Mouse (Mus musculus) lung, postnatal 0 days (tissue): ENCODE measurements around the gene 2900026A02Rik. TPM values are rescaled to one million over a fixed set of nuclear protein-coding genes. Genes with fewer than 3 reads are reported as not detected.

Experiments
- ATAC-seq: fragments of 200-750 bp; cut with Nextera tagmentation; 2 replicates; pipeline ENCODE4 v1.8.0; 2017; ENCODE audit warnings: moderate library complexity
- DNase-seq: peaks from one replicate; pipeline ENCODE4 v3.0.0-alpha.2; 2016; ENCODE audit warnings: low spot score
- H3K27ac ChIP-seq: fragments of 300-500 bp; sonication (generic); 2 replicates; pipeline ENCODE4 v1.5.1; 2014; ENCODE audit warnings: antibody characterized with exemption, mild to moderate bottlenecking, low read length, mixed read lengths
- H3K27me3 ChIP-seq: fragments of 300-500 bp; sonication (generic); replicated peaks from 2 replicates; pipeline ENCODE4 v1.6.1; 2014; ENCODE audit warnings: low read length, mixed read lengths; ENCODE audit not compliant: insufficient read depth
- H3K36me3 ChIP-seq: fragments of 300-500 bp; sonication (generic); 2 replicates; pipeline ENCODE4 v1.6.1; 2014; ENCODE audit warnings: low read length, mixed read lengths; ENCODE audit not compliant: insufficient read depth
- H3K4me1 ChIP-seq: fragments of 300-500 bp; sonication (generic); 2 replicates; pipeline ENCODE4 v1.6.1; 2014; ENCODE audit warnings: antibody characterized with exemption, low read depth, low read length, mixed read lengths; ENCODE audit not compliant: insufficient read depth
- H3K4me2 ChIP-seq: fragments of 300-500 bp; sonication (generic); replicated peaks from 2 replicates; pipeline ENCODE4 v1.6.1; 2014; ENCODE audit warnings: low read depth, mild to moderate bottlenecking, low read length, moderate library complexity, mixed read lengths
- H3K4me3 ChIP-seq: fragments of 300-500 bp; sonication (generic); 2 replicates; pipeline ENCODE4 v1.5.1; 2014; ENCODE audit warnings: low read depth, low read length
- H3K9ac ChIP-seq: fragments of 300-500 bp; sonication (generic); replicated peaks from 2 replicates; pipeline ENCODE4 v1.6.1; 2014; ENCODE audit warnings: low read depth, mild to moderate bottlenecking
- H3K9me3 ChIP-seq: fragments of 300-500 bp; sonication (generic); 2 replicates; pipeline ENCODE4 v1.6.1; 2016; ENCODE audit warnings: low read length, mixed read lengths
- CTCF ChIP-seq: IDR thresholded peaks from 2 replicates; pipeline ENCODE4 v1.5.1; 2016; ENCODE audit warnings: antibody characterized with exemption, mild to moderate bottlenecking
- EP300 ChIP-seq: IDR thresholded peaks from 2 replicates; pipeline ENCODE4 v1.6.1; 2016; ENCODE audit warnings: antibody characterized with exemption, mild to moderate bottlenecking, control low read depth
- WGBS: fragments of 180-500 bp; shearing (Covaris S2); extraction: QIAGEN DNeasy Blood & Tissue Kit; methylation state at CpG from one replicate; pipeline ENCODE4 v1.1.7; 2014; 5-methylcytosine and 5-hydroxymethylcytosine counted together
- polyA plus RNA-seq: library from polyadenylated mRNA; unstranded; fragments of >200 nt; fragmentation: Nextera tagmentation; extraction: Ambion mirVana; gene quantifications from 2 replicates; pipeline ENCODE4 v1.2.1, GENCODE M21; 2015

The 2900026A02Rik gene
- polyA plus RNA-seq, 1 experiment from 2014 or later, result 6.3 TPM

DNA sequence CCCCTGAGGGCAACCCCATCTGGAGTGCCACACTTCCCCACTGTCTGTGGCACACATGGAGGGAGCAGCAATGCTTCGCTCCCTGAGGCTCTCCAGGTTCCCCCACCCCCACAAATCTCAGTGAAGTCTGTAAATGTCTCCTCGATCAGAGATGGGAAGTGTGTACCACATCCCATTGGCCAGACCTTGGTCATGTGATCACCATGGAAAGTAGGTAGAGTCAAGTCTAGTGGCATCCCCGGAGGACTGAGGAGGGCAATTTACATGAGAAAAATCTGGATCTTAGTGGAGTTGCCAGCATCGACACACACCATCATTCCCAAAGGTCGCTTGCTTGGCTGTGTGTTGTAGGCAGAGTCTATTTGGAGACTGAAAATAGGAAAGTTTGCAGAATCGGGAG is 182.4 kb downstream of the 2900026A02Rik start:
- Histone ChIP-seq H3K27ac (no peak overlapping the region), H3K27me3 (no peaks in the 10 kb centered on the region), H3K4me1 (peaks cover 3% of the 10 kb centered on the region; the same call in 1 of the 2 replicates), H3K9ac (no peak overlapping the region), H3K36me3 (no peaks in the 10 kb centered on the region), H3K4me2 (no peak overlapping the region), H3K9me3 (no peaks in the 10 kb centered on the region), H3K4me3 (no peak overlapping the region)
- no peak for ATAC-seq
- 91% methylated on average over 6 of the region's 6 CpGs for WGBS
- no peak for DNase-seq
- TF ChIP-seq CTCF (no peak), EP300 (no peak)

Other genes with a start within 250 kb of the 2900026A02Rik start
- 13.6 and 16.4 TPM in 2 replicates for gene Grk3, start 205.4 kb downstream of the 2900026A02Rik start, polyA plus RNA-seq
- gene Crybb2, start 151.1 kb downstream of the 2900026A02Rik start, polyA plus RNA-seq, result not detected in 2 replicates
- gene Crybb3, start 139.7 kb downstream of the 2900026A02Rik start, polyA plus RNA-seq, result 0.57 and 1.5 TPM in 2 replicates
- not detected in 2 replicates for gene Tmem211, start 5.7 kb upstream of the 2900026A02Rik start, polyA plus RNA-seq
- 1.2 and 1.5 TPM in 2 replicates for gene Sgsm1, start 89.5 kb upstream of the 2900026A02Rik start, polyA plus RNA-seq
- not detected in 2 replicates for gene Aym1, start 136.1 kb upstream of the 2900026A02Rik start, polyA plus RNA-seq